Comparison of ENCODE assay signal across 18 mouse cellular contexts in genomic region chr15:11198246-11198795, GRCm38 (mm10).
"Had no signal": no experiment of that assay in that cellular context is flagged by ENCODE, and none has a peak within 500 bp of the region (broad histone marks: within the 10 kb centered on the region; RNA-seq: fewer than 3 reads in every experiment).

No protein-coding gene starts in this region.

- H3K9ac ChIP-seq: intestine, embryonic 15.5 days; liver, embryonic 15.5 days; lung, embryonic 15.5 days; midbrain, embryonic 15.5 days; neural tube, embryonic 15.5 days had no signal

- ATAC-seq: intestine, embryonic 15.5 days; midbrain, embryonic 15.5 days had no signal

- H3K4me1 ChIP-seq: intestine, embryonic 15.5 days; liver, embryonic 15.5 days; lung, embryonic 15.5 days; midbrain, embryonic 15.5 days; neural tube, embryonic 15.5 days had no signal

- H3K4me2 ChIP-seq: intestine, embryonic 15.5 days; liver, embryonic 11.5 days; liver, embryonic 15.5 days; lung, embryonic 15.5 days; midbrain, embryonic 11.5 days; midbrain, embryonic 15.5 days; neural tube, embryonic 15.5 days had no signal

- DNase-seq: kidney, adult 18-20 months; kidney, adult 9 months; kidney, postnatal 14 days; kidney, postnatal 4 days; lung, adult 18-20 months; lung, postnatal 10 days; lung, postnatal 36 days; right cerebral cortex, adult 18-20 months; thymus, adult 18-20 months; thymus, postnatal 36 days had no signal

- H3K36me3 ChIP-seq: intestine, embryonic 15.5 days; liver, embryonic 15.5 days; lung, embryonic 15.5 days; midbrain, embryonic 15.5 days; neural tube, embryonic 15.5 days had no signal

- H3K9me3 ChIP-seq: intestine, embryonic 15.5 days; liver, embryonic 15.5 days; lung, embryonic 15.5 days; midbrain, embryonic 15.5 days; neural tube, embryonic 15.5 days had no signal

- H3K4me3 ChIP-seq: intestine, embryonic 15.5 days; liver, embryonic 15.5 days; lung, embryonic 15.5 days; midbrain, embryonic 15.5 days; myocyte; neural tube, embryonic 15.5 days had no signal

- H3K27ac ChIP-seq: intestine, embryonic 15.5 days; liver, embryonic 15.5 days; lung, embryonic 15.5 days; midbrain, embryonic 15.5 days; neural tube, embryonic 15.5 days had no signal

- H3K27me3 ChIP-seq: intestine, embryonic 15.5 days; liver, embryonic 15.5 days; lung, embryonic 15.5 days; midbrain, embryonic 15.5 days; neural tube, embryonic 15.5 days had no signal
